Mouse (Mus musculus): ENCODE data around the gene Fam24b. TPM values are rescaled to one million over a fixed set of nuclear protein-coding genes. Genes with fewer than 3 reads are reported as not detected.

The Fam24b gene
- total and polyA plus RNA-seq, 2 experiments from 2014 or later, result not detected

- ATAC-seq, result peak; percentile 82
- under 1% methylated on average over 35 of the region's 35 CpGs for WGBS
- TF ChIP-seq CTCF (IDR thresholded peaks at IDR 0.05; ENCODE audit: low read depth), result no peak
- Histone ChIP-seq H3K4me3 (ENCODE audit: low read length) (peak overlapping the region; percentile 77), H3K27me3 (ENCODE audit: insufficient read depth, low read length) (no peaks in the 10 kb centered on the region), H3K9ac (replicated peaks; ENCODE audit: low read length) (peak overlapping the region; percentile 90), H3K9me3 (ENCODE audit: low read length) (no peaks in the 10 kb centered on the region), H3K27ac (peak overlapping the region; percentile 83), H3K4me2 (ENCODE audit: low read depth, low read length) (peak overlapping the region; percentile 91), H3K4me1 (ENCODE audit: insufficient read depth, low read length) (peaks cover 9% of the 10 kb centered on the region), H3K36me3 (ENCODE audit: insufficient read depth, low read length) (peaks cover 4% of the 10 kb centered on the region)
- no peak for DNase-seq (ENCODE audit: low spot score)
Measured at GRCm38 (mm10) chr7:131362269-131362614, 32.9 kb upstream of the Fam24b start.

- ATAC-seq (no peak), DNase-seq (ENCODE audit: low spot score) (no peak)
- 95% methylated on average over 13 of the region's 13 CpGs for WGBS
- Histone ChIP-seq H3K27ac (no peak overlapping the region), H3K9me3 (ENCODE audit: low read length) (no peaks in the 10 kb centered on the region), H3K9ac (replicated peaks; ENCODE audit: low read length) (no peak overlapping the region), H3K27me3 (ENCODE audit: insufficient read depth, low read length) (no peaks in the 10 kb centered on the region), H3K4me3 (ENCODE audit: low read length) (no peak overlapping the region), H3K4me2 (ENCODE audit: low read depth, low read length) (no peak overlapping the region), H3K36me3 (ENCODE audit: insufficient read depth, low read length) (peaks cover 21% of the 10 kb centered on the region), H3K4me1 (ENCODE audit: insufficient read depth, low read length) (peaks cover 3% of the 10 kb centered on the region; the same call in 1 of the 2 replicates)
- no peak for TF ChIP-seq CTCF (IDR thresholded peaks at IDR 0.05; ENCODE audit: low read depth)
Measured at GRCm38 (mm10) chr7:131356105-131356504, 26.8 kb upstream of the Fam24b start.

GRCm38 (mm10) chr7:131345856-131346541, 16.7 kb upstream of the Fam24b start:
- H3K4me3 ChIP-seq (ENCODE audit: low read length), result no peak overlapping the region
- H3K27me3 ChIP-seq (ENCODE audit: insufficient read depth, low read length), result no peaks in the 10 kb centered on the region
- no peak overlapping the region for H3K9ac ChIP-seq (replicated peaks; ENCODE audit: low read length)
- ATAC-seq (no peak), DNase-seq (ENCODE audit: low spot score) (peak; percentile 48)
- no peak overlapping the region for H3K27ac ChIP-seq
- TF ChIP-seq CTCF (IDR thresholded peaks at IDR 0.05; ENCODE audit: low read depth), result no peak
- H3K9me3 ChIP-seq (ENCODE audit: low read length), result no peaks in the 10 kb centered on the region
- no peaks in the 10 kb centered on the region for H3K4me1 ChIP-seq (ENCODE audit: insufficient read depth, low read length)
- peaks cover 18% of the 10 kb centered on the region for H3K36me3 ChIP-seq (ENCODE audit: insufficient read depth, low read length)
- WGBS, result 40% methylated on average over 7 of the region's 7 CpGs
- no peak overlapping the region for H3K4me2 ChIP-seq (ENCODE audit: low read depth, low read length)

- Histone ChIP-seq H3K27me3 (ENCODE audit: insufficient read depth, low read length) (no peaks in the 10 kb centered on the region), H3K4me1 (ENCODE audit: insufficient read depth, low read length) (no peaks in the 10 kb centered on the region), H3K36me3 (ENCODE audit: insufficient read depth, low read length) (peaks cover 7% of the 10 kb centered on the region; the same call in 1 of the 2 replicates), H3K27ac (peak overlapping the region; percentile 11; the same call in 1 of the 2 replicates), H3K9me3 (ENCODE audit: low read length) (no peaks in the 10 kb centered on the region), H3K4me2 (ENCODE audit: low read depth, low read length) (no peak overlapping the region), H3K4me3 (ENCODE audit: low read length) (no peak overlapping the region), H3K9ac (replicated peaks; ENCODE audit: low read length) (no peak overlapping the region)
- DNase-seq (ENCODE audit: low spot score) (peak; percentile 2), ATAC-seq (no peak)
- 45% methylated on average over 8 of the region's 8 CpGs for WGBS
- no peak for TF ChIP-seq CTCF (IDR thresholded peaks at IDR 0.05; ENCODE audit: low read depth)
Measured at GRCm38 (mm10) chr7:131337502-131338068, 8.3 kb upstream of the Fam24b start.

- H3K9me3 ChIP-seq (ENCODE audit: low read length), result no peaks in the 10 kb centered on the region
- H3K36me3 ChIP-seq (ENCODE audit: insufficient read depth, low read length), result no peaks in the 10 kb centered on the region
- H3K9ac ChIP-seq (replicated peaks; ENCODE audit: low read length), result no peak within 1 kb of the TSS
- 51% methylated on average over 1 of the region's 1 CpGs for WGBS
- no peaks in the 10 kb centered on the region for H3K27me3 ChIP-seq (ENCODE audit: insufficient read depth, low read length)
- H3K27ac ChIP-seq, result no peak within 1 kb of the TSS
- ATAC-seq (no peak), DNase-seq (ENCODE audit: low spot score) (no peak)
- no peaks in the 10 kb centered on the region for H3K4me1 ChIP-seq (ENCODE audit: insufficient read depth, low read length)
- TF ChIP-seq CTCF (IDR thresholded peaks at IDR 0.05; ENCODE audit: low read depth), result no peak
- no peak within 1 kb of the TSS for H3K4me2 ChIP-seq (ENCODE audit: low read depth, low read length)
- H3K4me3 ChIP-seq (ENCODE audit: low read length), result no peak within 1 kb of the TSS
Measured at GRCm38 (mm10) chr7:131333564-131333963, 4.2 kb upstream of the Fam24b start, which contains the start of gene Fam24a. Gene Fam24a (plus strand): TSS chr7:131333864.

GRCm38 (mm10) chr7:131331688-131332087, 2.4 kb upstream of the Fam24b start:
- DNase-seq (ENCODE audit: low spot score), result no peak
- H3K27me3 ChIP-seq (ENCODE audit: insufficient read depth, low read length), result no peaks in the 10 kb centered on the region
- no peak for ATAC-seq
- H3K27ac ChIP-seq, result no peak overlapping the region
- H3K4me2 ChIP-seq (ENCODE audit: low read depth, low read length), result no peak overlapping the region
- H3K36me3 ChIP-seq (ENCODE audit: insufficient read depth, low read length), result no peaks in the 10 kb centered on the region
- 87% methylated on average over 2 of the region's 2 CpGs for WGBS
- H3K4me1 ChIP-seq (ENCODE audit: insufficient read depth, low read length), result no peaks in the 10 kb centered on the region
- H3K9me3 ChIP-seq (ENCODE audit: low read length), result no peaks in the 10 kb centered on the region
- H3K4me3 ChIP-seq (ENCODE audit: low read length), result no peak overlapping the region
- TF ChIP-seq CTCF (IDR thresholded peaks at IDR 0.05; ENCODE audit: low read depth), result no peak
- no peak overlapping the region for H3K9ac ChIP-seq (replicated peaks; ENCODE audit: low read length)

- no peak for DNase-seq (ENCODE audit: low spot score)
- no peaks in the 10 kb centered on the region for H3K4me1 ChIP-seq (ENCODE audit: insufficient read depth, low read length)
- H3K9me3 ChIP-seq (ENCODE audit: low read length), result no peaks in the 10 kb centered on the region
- H3K36me3 ChIP-seq (ENCODE audit: insufficient read depth, low read length), result no peaks in the 10 kb centered on the region
- H3K4me3 ChIP-seq (ENCODE audit: low read length), result no peak overlapping the region
- H3K27ac ChIP-seq, result no peak overlapping the region
- TF ChIP-seq CTCF (IDR thresholded peaks at IDR 0.05; ENCODE audit: low read depth), result no peak
- no peak overlapping the region for H3K4me2 ChIP-seq (ENCODE audit: low read depth, low read length)
- H3K27me3 ChIP-seq (ENCODE audit: insufficient read depth, low read length), result no peaks in the 10 kb centered on the region
- H3K9ac ChIP-seq (replicated peaks; ENCODE audit: low read length), result no peak overlapping the region
- ATAC-seq, result no peak
- WGBS, result 92% methylated on average over 5 of the region's 5 CpGs
Measured at GRCm38 (mm10) chr7:131327054-131327453, 2.3 kb downstream of the Fam24b start.

All from hindbrain, postnatal 0 days (tissue).